Mouse (Mus musculus) ES-Bruce4 (cell line): Measurements from ENCODE around the gene Pdzd4. TPM values are rescaled to one million over a fixed set of nuclear protein-coding genes. Genes with fewer than 3 reads are reported as not detected.

Experiments
- H3K27ac ChIP-seq: 2 replicates; pipeline ENCODE4 v1.5.1; 2012; ENCODE audit warnings: low read length, inconsistent platforms; ENCODE audit not compliant: insufficient read depth
- H3K27me3 ChIP-seq: 2 replicates; pipeline ENCODE4 v1.6.1; 2012; ENCODE audit warnings: mild to moderate bottlenecking, low read length, inconsistent platforms; ENCODE audit not compliant: control insufficient read depth, poor library complexity, insufficient read depth, severe bottlenecking
- H3K36me3 ChIP-seq: 2 replicates; pipeline ENCODE4 v1.6.1; 2012; ENCODE audit warnings: inconsistent platforms, mild to moderate bottlenecking, low read length, moderate library complexity; ENCODE audit not compliant: control insufficient read depth, poor library complexity, insufficient read depth, severe bottlenecking
- H3K4me1 ChIP-seq: one replicate; pipeline ENCODE4 v1.8.1; 2011; ENCODE audit warnings: low read length; ENCODE audit not compliant: control insufficient read depth, insufficient read depth
- H3K4me3 ChIP-seq: 2 replicates; pipeline ENCODE4 v1.5.1; 2011; ENCODE audit warnings: low read depth, mild to moderate bottlenecking, low read length
- H3K9ac ChIP-seq: 2 replicates; pipeline ENCODE4 v1.6.1; 2012; ENCODE audit warnings: low read depth, mild to moderate bottlenecking, inconsistent platforms; ENCODE audit not compliant: poor library complexity, severe bottlenecking
- H3K9me3 ChIP-seq: replicated peaks from 2 replicates; pipeline ENCODE4 v1.6.1; 2012; ENCODE audit warnings: mild to moderate bottlenecking, low read length, inconsistent platforms; ENCODE audit not compliant: control insufficient read depth, poor library complexity, insufficient read depth, severe bottlenecking
- CTCF ChIP-seq: IDR thresholded peaks from one replicate; pipeline ENCODE4 v1.8.1; 2011; ENCODE audit warnings: low read depth, low read length
- EP300 ChIP-seq: IDR thresholded peaks from 2 replicates; pipeline ENCODE4 v1.6.1; 2011; ENCODE audit warnings: low read depth, low read length; ENCODE audit not compliant: insufficient read depth
- POLR2A ChIP-seq: IDR thresholded peaks from one replicate; pipeline ENCODE4 v1.8.1; 2011; ENCODE audit warnings: low read length; ENCODE audit not compliant: insufficient read depth
- polyA plus RNA-seq: library from polyadenylated mRNA; stranded (reverse); fragments of >200 nt; gene quantifications from 2 replicates; pipeline ENCODE4 v1.2.4, GENCODE M21; 2011; ENCODE audit warnings: low read depth; ENCODE audit not compliant: missing spikeins, insufficient read depth, insufficient read length

The Pdzd4 gene
- polyA plus RNA-seq, 1 experiment, result 24.1 TPM

DNA sequence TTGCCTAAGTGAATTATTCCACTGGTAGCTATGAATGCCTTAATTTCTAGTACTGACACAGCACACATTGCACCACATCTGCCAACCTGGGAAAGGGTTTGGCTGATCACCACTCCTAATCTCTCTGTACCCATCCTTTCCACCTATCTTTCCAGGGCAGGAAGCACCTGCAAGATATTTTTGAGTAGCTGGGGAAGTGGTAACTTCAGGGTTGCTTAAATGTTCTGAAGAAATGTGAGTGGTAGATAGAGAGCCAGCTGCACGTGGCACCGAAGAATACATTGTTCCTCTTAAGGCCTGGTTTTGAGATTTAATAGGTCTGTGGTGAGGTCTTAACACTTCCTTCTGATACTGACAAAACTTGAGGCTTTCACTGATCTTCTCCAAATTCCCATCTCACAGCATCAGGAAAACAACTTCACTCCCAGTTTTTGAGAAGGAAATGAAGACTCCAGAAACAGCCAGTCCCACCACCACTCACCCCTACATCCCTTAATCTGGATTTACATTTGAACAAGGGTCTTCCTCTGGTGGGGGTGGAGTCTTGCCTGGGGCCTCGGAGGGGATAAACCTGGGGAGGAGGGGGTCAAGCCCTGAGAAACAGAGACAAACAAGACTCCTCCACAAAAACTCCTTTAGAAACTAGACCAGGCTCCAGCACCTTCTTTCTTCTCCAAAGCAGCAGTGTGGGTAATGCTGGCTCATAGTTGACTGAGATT lies 8.0 kb downstream of the Pdzd4 start:
- Histone ChIP-seq H3K27me3 (no peaks in the 10 kb centered on the region), H3K4me1 (peaks cover 2% of the 10 kb centered on the region), H3K4me3 (no peak overlapping the region), H3K27ac (peak overlapping the region; percentile 95), H3K36me3 (peaks cover 5% of the 10 kb centered on the region; the same call in 1 of the 2 replicates), H3K9ac (no peak overlapping the region), H3K9me3 (no peaks in the 10 kb centered on the region)
- TF ChIP-seq CTCF, result no peak
- peak; percentile 87 for TF ChIP-seq EP300

DNA sequence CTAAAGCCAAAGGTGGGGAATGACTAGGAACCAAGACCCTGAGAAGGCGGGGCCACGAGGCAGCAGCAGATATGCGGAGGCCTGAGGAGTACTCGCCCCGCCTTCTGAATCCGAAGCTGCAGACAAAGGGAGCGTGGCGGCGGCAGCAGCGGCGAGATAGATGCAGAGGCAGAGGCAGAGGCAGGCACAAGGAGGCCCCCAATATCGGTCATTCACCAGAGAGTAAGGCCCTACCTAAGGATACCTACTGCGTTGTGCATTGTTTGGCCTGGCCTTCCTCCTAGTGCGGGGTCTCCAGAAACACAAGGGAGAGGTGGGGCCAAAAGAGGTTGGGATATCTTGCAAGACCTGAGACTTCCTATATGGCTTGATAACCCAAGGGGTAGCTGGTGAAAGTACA lies 9.7 kb downstream of the Pdzd4 start:
- peaks cover 5% of the 10 kb centered on the region; the same call in 1 of the 2 replicates for H3K36me3 ChIP-seq
- H3K9me3 ChIP-seq, result no peaks in the 10 kb centered on the region
- H3K9ac ChIP-seq, result peak overlapping the region; percentile 74
- H3K27me3 ChIP-seq, result no peaks in the 10 kb centered on the region
- peak overlapping the region; percentile 80 for H3K4me3 ChIP-seq
- H3K27ac ChIP-seq, result peak overlapping the region; percentile 80
- TF ChIP-seq EP300 (no peak), POLR2A (no peak), CTCF (no peak)
- peaks cover 2% of the 10 kb centered on the region for H3K4me1 ChIP-seq

DNA sequence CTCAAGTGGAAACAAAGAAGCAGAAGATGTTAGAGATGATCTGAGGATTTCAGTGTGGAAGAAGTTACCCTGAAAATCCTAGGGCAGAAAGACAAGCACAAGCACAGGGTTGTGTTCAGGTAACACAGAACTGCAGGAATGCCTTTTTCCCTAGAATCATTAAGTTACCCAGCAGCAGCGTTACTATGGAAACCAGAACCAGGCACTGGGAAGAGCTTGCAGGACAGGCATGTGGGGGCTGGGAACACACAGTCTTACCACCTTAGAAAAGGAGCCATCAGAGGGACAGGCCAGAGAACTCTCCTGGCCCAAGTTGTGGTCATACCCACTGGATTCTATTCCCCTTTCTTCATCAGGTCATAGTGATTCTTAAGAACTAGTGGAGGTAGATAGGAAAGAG lies 19.0 kb downstream of the Pdzd4 start:
- Histone ChIP-seq H3K9ac (no peak overlapping the region), H3K9me3 (no peaks in the 10 kb centered on the region), H3K4me1 (no peaks in the 10 kb centered on the region), H3K36me3 (no peaks in the 10 kb centered on the region; the same call in 1 of the 2 replicates), H3K27ac (no peak overlapping the region), H3K27me3 (no peaks in the 10 kb centered on the region), H3K4me3 (no peak overlapping the region)
- TF ChIP-seq EP300 (no peak), CTCF (no peak)

DNA sequence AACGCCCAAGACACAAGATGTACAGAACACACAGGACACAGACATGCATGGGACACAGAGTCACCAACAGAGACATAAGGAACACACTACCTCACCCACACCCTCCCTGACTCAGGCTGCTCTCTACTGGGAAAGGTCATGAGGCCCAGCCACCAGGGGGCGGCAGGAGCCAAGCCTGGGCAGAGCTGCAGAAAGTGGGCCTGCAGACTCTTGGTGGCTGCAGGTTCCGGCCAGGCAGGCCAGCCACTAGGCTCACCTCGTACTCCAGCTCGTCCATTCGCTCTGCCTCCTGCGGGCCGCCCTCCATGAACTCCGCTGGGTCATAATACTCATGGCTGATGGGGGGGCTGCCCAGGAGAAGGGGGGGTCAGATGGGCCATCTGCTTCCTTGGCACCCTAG lies 26.3 kb downstream of the Pdzd4 start:
- H3K36me3 ChIP-seq, result peaks cover 17% of the 10 kb centered on the region

DNA sequence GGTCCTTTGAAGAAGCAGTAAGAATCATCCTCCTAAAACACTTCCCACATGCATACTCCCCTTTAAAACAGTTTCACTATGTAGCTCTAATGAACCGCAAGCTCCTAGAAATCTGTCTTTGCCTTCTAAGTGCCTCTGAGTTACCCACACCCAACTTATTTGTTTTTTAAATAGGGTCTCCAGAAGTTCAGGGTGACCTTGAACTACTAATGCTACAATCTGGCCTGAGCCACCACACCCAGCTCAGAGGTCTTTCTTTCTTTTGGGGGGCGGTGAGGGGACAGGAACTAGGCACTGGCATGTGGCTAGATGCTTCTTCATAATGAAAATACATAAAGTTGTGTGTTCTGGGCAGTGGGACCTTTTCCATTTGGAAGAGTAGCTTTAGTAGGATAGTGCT lies 27.3 kb downstream of the Pdzd4 start:
- Histone ChIP-seq H3K27me3 (no peaks in the 10 kb centered on the region), H3K27ac (peak overlapping the region; percentile 93), H3K4me1 (peaks cover 4% of the 10 kb centered on the region), H3K9me3 (0 out of 2 replicates have a peak, but pooled peaks cover 3% of the 10 kb centered on the region), H3K4me3 (no peak overlapping the region), H3K36me3 (peaks cover 17% of the 10 kb centered on the region), H3K9ac (no peak overlapping the region)
- TF ChIP-seq EP300 (no peak), CTCF (no peak), POLR2A (no peak)

More for the DNA sequence above, 26.3 kb downstream of the Pdzd4 start:
- Histone ChIP-seq H3K9ac (0 out of 2 replicates have a peak overlapping the region, but pooled peaks have one; percentile 15), H3K9me3 (0 out of 2 replicates have a peak, but pooled peaks cover 3% of the 10 kb centered on the region), H3K27ac (peak overlapping the region; percentile 93), H3K27me3 (no peaks in the 10 kb centered on the region), H3K4me3 (no peak overlapping the region), H3K4me1 (peaks cover 4% of the 10 kb centered on the region)
- TF ChIP-seq CTCF (no peak), EP300 (no peak), POLR2A (no peak)

DNA sequence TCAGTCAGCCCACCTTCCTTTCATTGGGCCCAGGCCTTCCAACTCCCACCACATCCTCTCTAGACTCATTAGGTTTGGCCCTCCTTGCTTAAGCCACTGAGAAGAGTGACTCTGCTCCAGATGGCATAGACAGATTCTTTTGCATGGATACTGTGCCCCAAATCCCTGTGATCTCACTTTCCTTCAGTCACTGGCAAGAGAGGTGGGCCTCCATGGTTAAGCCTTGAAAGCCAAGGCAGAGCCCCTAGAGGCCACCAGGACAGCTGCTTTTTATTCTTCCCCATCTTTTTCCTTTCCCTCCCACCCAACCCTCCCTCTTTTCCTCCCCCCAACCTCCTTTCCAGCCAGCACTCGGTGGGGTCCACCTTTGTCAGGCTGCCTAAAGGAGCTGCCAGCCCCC lies 31.3 kb downstream of the Pdzd4 start:
- Histone ChIP-seq H3K4me3 (no peak overlapping the region), H3K4me1 (peaks cover 4% of the 10 kb centered on the region), H3K27me3 (no peaks in the 10 kb centered on the region), H3K9ac (no peak overlapping the region), H3K27ac (no peak overlapping the region), H3K36me3 (peaks cover 30% of the 10 kb centered on the region), H3K9me3 (0 out of 2 replicates have a peak, but pooled peaks cover 3% of the 10 kb centered on the region)
- TF ChIP-seq EP300, result no peak
